Mouse (Mus musculus) G1E (cell line): ENCODE results near the gene Rps10. TPM values are rescaled to one million over a fixed set of nuclear protein-coding genes. Genes with fewer than 3 reads are reported as not detected.
A peak's percentile ranks its signal among the peaks of the same experiment; 100 is the strongest.
"Not testable (repeated sequence)": the region's sequence is repeated elsewhere in the genome, so short reads cannot be mapped to it uniquely, and the experiment has no call there.

Experiments used
- ATAC-seq: 2 replicates; pipeline ENCODE4 v1.8.0; 2016; ENCODE audit warnings: mild to moderate bottlenecking; ENCODE audit not compliant: insufficient number of reproducible peaks, poor library complexity, low FRiP score, severe bottlenecking; ENCODE audit errors: extremely low read depth
- DNase-seq: peaks from one replicate; pipeline ENCODE4 v3.0.0; 2012; ENCODE audit warnings: low spot score
- H3K27me3 ChIP-seq: 2 replicates; pipeline ENCODE4 v1.6.1; 2012; ENCODE audit warnings: mild to moderate bottlenecking, low read length, inconsistent platforms; ENCODE audit not compliant: insufficient read depth
- H3K36me3 ChIP-seq: replicated peaks from 2 replicates; pipeline ENCODE3; 2012; ENCODE audit warnings: mild to moderate bottlenecking, inconsistent platforms
- H3K4me1 ChIP-seq: 2 replicates; pipeline ENCODE4 v1.6.1; 2012; ENCODE audit warnings: low read depth, low read length, inconsistent platforms, mixed read lengths; ENCODE audit not compliant: insufficient read depth
- H3K4me3 ChIP-seq: 2 replicates; pipeline ENCODE4 v1.5.1; 2012; ENCODE audit warnings: low read depth, mild to moderate bottlenecking, inconsistent platforms, low read length, moderate library complexity, mixed read lengths
- H3K9me3 ChIP-seq: replicated peaks from 2 replicates; pipeline ENCODE4 v1.6.1; 2012; ENCODE audit warnings: inconsistent platforms
- CTCF ChIP-seq: IDR thresholded peaks from 2 replicates; pipeline ENCODE4 v1.5.1; 2012; ENCODE audit warnings: low read depth, low read length, inconsistent platforms, mixed read lengths
- GATA1 ChIP-seq: IDR thresholded peaks from 2 replicates; pipeline ENCODE4 v1.6.1; 2012; ENCODE audit warnings: borderline replicate concordance, low read length, inconsistent platforms, mixed read lengths
- GATA2 ChIP-seq: IDR thresholded peaks from 2 replicates; pipeline ENCODE4 v1.6.1; 2012; ENCODE audit warnings: low read depth, low read length, inconsistent platforms, borderline replicate concordance
- POLR2AphosphoS5 ChIP-seq: IDR thresholded peaks from 2 replicates; pipeline ENCODE4 v1.6.1; 2012; ENCODE audit warnings: low read depth, low read length, inconsistent platforms; ENCODE audit not compliant: insufficient replicate concordance
- TAL1 ChIP-seq: conservative IDR thresholded peaks from 2 replicates; pipeline ENCODE4 v1.6.1; 2012; ENCODE audit warnings: low read depth, low read length, inconsistent platforms, mixed read lengths
- polyA plus RNA-seq: library from polyadenylated mRNA; stranded (reverse); fragments of >175 nt; gene quantifications from 2 replicates; pipeline ENCODE4 v1.2.3, GENCODE M21; 2012
- total RNA-seq, 2 experiments: library from RNA; stranded (forward) in 1 of 2; stranded (reverse) in 1 of 2; fragments of 200-1000 nt in 1 of 2; fragments of >200 nt in 1 of 2; fragmentation: Nextera tagmentation in 1 of 2; gene quantifications; 2 replicates each; pipeline ENCODE4 v1.2.3; 2014 to 2017

Gene Rps10
- total and polyA plus RNA-seq, 3 experiments = 2,438 to 3,635 (median 2,816) TPM

- no peak for DNase-seq
- Histone ChIP-seq H3K9me3 (no peaks in the 10 kb centered on the region), H3K4me1 (peaks cover 12% of the 10 kb centered on the region)
These were observed 8.1 kb upstream of the Rps10 start for GRCm38 (mm10) chr17:27644572-27644971.

DNA sequence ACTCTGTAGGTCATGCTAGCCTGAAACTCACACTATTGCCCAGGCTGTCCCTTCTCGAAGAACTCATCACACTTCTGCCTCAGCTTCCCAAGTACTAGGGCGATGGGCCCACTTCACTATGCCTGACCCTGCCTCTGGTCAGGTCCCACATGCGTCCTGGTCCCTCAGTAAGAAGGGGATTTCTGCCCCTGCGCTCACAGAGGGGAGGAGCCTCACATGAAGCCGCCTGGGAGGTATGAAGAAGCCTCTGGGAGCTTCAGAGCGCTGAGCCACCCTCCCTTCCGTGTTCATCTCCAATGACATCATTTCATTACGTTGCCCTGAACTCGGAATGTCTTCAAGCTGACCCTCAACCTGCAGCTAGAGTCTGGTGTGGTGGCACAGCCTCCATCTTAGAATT, 7.3 kb upstream of the Rps10 start:
- TF ChIP-seq TAL1 = no peak
- TF ChIP-seq POLR2AphosphoS5 = no peak
- no peak for TF ChIP-seq GATA2
- no peak for TF ChIP-seq CTCF
- TF ChIP-seq GATA1 = no peak
- no peaks in the 10 kb centered on the region for H3K36me3 ChIP-seq
- DNase-seq = no peak
- H3K27me3 ChIP-seq = peaks cover 27% of the 10 kb centered on the region; the same call in 1 of the 2 replicates
- no peak overlapping the region for H3K4me3 ChIP-seq
- H3K9me3 ChIP-seq = no peaks in the 10 kb centered on the region
- peaks cover 16% of the 10 kb centered on the region for H3K4me1 ChIP-seq
- ATAC-seq = no peak

More at GRCm38 (mm10) chr17:27644572-27644971, 8.1 kb upstream of the Rps10 start:
- Histone ChIP-seq H3K4me3 (no peak overlapping the region), H3K27me3 (peaks cover 30% of the 10 kb centered on the region; the same call in 1 of the 2 replicates), H3K36me3 (no peaks in the 10 kb centered on the region)
- no peak for ATAC-seq
- TF ChIP-seq GATA1 (no peak), GATA2 (no peak), POLR2AphosphoS5 (no peak), TAL1 (no peak), CTCF (no peak)

GRCm38 (mm10) chr17:27643101-27643500, 6.6 kb upstream of the Rps10 start:
- peaks cover 24% of the 10 kb centered on the region; the same call in 1 of the 2 replicates for H3K27me3 ChIP-seq

DNA sequence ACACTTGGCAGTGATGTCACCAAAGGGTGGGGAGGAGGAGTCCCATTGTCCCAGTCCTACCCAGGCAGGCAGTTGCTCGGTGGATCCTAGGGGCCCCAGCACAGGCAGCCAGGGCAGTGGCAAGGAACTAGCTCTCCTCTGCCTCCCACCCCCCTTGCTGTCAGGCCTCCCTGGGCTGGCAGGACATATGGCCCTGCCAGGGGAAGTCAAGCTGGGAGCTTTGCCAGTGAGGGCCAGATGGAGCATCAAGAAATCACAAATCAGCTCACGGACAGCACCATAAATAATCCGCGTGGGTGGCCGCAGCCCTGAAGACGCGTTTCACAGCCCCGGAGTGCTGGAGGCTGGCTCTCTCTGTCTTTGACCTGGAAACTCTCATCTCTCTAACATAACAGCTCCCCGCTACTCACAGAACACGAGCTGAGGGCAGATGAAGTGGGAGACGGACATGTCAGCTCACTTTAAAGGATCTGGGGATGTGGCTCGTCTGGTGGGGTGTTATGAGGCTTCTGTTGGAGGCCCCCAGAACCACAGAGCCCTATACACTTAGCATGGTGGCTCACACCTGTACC, 6.1 kb upstream of the Rps10 start:
- H3K27me3 ChIP-seq = peaks cover 24% of the 10 kb centered on the region; the same call in 1 of the 2 replicates
- no peak overlapping the region for H3K4me3 ChIP-seq
- DNase-seq (no peak), ATAC-seq (no peak)
- no peaks in the 10 kb centered on the region for H3K9me3 ChIP-seq
- no peaks in the 10 kb centered on the region for H3K36me3 ChIP-seq
- TF ChIP-seq GATA1 (no peak), POLR2AphosphoS5 (no peak), GATA2 (no peak), TAL1 (no peak), CTCF (no peak)
- peaks cover 17% of the 10 kb centered on the region for H3K4me1 ChIP-seq

More at GRCm38 (mm10) chr17:27643101-27643500, 6.6 kb upstream of the Rps10 start:
- DNase-seq (no peak), ATAC-seq (no peak)
- H3K9me3 ChIP-seq = no peaks in the 10 kb centered on the region
- peaks cover 17% of the 10 kb centered on the region for H3K4me1 ChIP-seq
- no peak overlapping the region for H3K4me3 ChIP-seq
- no peak for TF ChIP-seq TAL1
- no peak for TF ChIP-seq CTCF
- no peak for TF ChIP-seq GATA1
- TF ChIP-seq POLR2AphosphoS5 = no peak
- TF ChIP-seq GATA2 = no peak
- H3K36me3 ChIP-seq = no peaks in the 10 kb centered on the region

GRCm38 (mm10) chr17:27639851-27640250, 3.4 kb upstream of the Rps10 start:
- not testable (repeated sequence) for H3K9me3 ChIP-seq, DNase-seq, H3K36me3 ChIP-seq, ATAC-seq, H3K4me3 ChIP-seq
- Histone ChIP-seq H3K27me3 (peaks cover 17% of the 10 kb centered on the region; the same call in 1 of the 2 replicates), H3K4me1 (peaks cover 28% of the 10 kb centered on the region)

DNA sequence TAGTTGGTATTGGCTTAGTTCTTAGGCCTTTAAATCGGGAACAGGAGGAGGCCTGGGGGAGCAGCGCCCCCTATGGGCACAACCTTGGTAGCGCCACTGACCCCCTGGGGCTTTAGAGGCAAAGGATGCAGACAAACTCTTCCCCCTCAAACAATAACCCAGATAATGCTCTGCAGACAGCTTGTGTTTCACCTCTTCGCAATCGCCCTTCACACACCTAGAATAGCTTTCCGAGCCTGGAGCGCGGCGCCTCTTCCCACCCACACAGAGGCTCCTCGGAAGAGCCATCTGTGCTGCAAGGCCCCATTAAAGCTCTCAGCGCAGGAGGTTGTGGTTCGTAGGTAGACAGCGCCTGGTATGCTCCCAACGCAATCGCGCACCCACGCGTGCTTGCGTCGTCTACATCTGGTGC, 2.5 kb upstream of the Rps10 start:
- Histone ChIP-seq H3K4me1 (peaks cover 28% of the 10 kb centered on the region), H3K36me3 (peaks cover 8% of the 10 kb centered on the region), H3K27me3 (peaks cover 15% of the 10 kb centered on the region; the same call in 1 of the 2 replicates), H3K9me3 (no peaks in the 10 kb centered on the region), H3K4me3 (no peak overlapping the region)
- TF ChIP-seq GATA2 (no peak), CTCF (peak; percentile 91)
- ATAC-seq = no peak
- DNase-seq = peak; percentile 60

- ATAC-seq (no peak), DNase-seq (no peak)
These were observed 864 bp upstream of the Rps10 start for GRCm38 (mm10) chr17:27637333-27637732.

GRCm38 (mm10) chr17:27635575-27635903, 930 bp downstream of the Rps10 start:
- not testable (repeated sequence) for DNase-seq, ATAC-seq, H3K9me3 ChIP-seq, H3K27me3 ChIP-seq
- Histone ChIP-seq H3K36me3 (peaks cover 42% of the 10 kb centered on the region), H3K4me1 (peaks cover 51% of the 10 kb centered on the region), H3K4me3 (peak overlapping the region; percentile 91)

More at GRCm38 (mm10) chr17:27637333-27637732, 864 bp upstream of the Rps10 start:
- Histone ChIP-seq H3K27me3 (peaks cover 5% of the 10 kb centered on the region; the same call in 1 of the 2 replicates), H3K36me3 (peaks cover 24% of the 10 kb centered on the region), H3K9me3 (no peaks in the 10 kb centered on the region), H3K4me3 (no peak overlapping the region), H3K4me1 (peaks cover 33% of the 10 kb centered on the region)
- no peak for TF ChIP-seq TAL1
- TF ChIP-seq POLR2AphosphoS5 = no peak
- TF ChIP-seq GATA1 = no peak
